Mouse (Mus musculus) frontal cortex, postnatal 25 days (tissue): ENCODE results near the gene Usp49.
"Not testable (repeated sequence)": the region's sequence is repeated elsewhere in the genome, so short reads cannot be mapped to it uniquely, and the experiment has no call there.

Experiments used
- DNase-seq, 2 experiments: peaks; one replicate each; pipeline ENCODE4 v3.0.0; 2022; ENCODE audit warnings: low spot score in 2 of 2

Usp49 gene

GRCm38 (mm10) chr17:47630678-47631065, at the start of gene Usp49:
TSS of gene Usp49 (plus strand) at chr17:47630690.
- no peak for DNase-seq

- no peak for DNase-seq
These were observed 49.5 kb upstream of the Usp49 start for GRCm38 (mm10) chr17:47580962-47581361.

GRCm38 (mm10) chr17:47588517-47588916, 42.0 kb upstream of the Usp49 start:
- no peak for DNase-seq

GRCm38 (mm10) chr17:47591073-47591472, 39.4 kb upstream of the Usp49 start:
- no peak for DNase-seq

GRCm38 (mm10) chr17:47593215-47593853, 37.2 kb upstream of the Usp49 start:
- DNase-seq = peak; percentile 67 to 80

- no peak for DNase-seq
These were observed 36.7 kb upstream of the Usp49 start for GRCm38 (mm10) chr17:47593854-47594182.

- no peak for DNase-seq
These were observed 36.1 kb upstream of the Usp49 start for GRCm38 (mm10) chr17:47594183-47594968.

- DNase-seq = no peak
These were observed 35.6 kb upstream of the Usp49 start for GRCm38 (mm10) chr17:47594969-47595247.

GRCm38 (mm10) chr17:47595248-47596161, 35.0 kb upstream of the Usp49 start:
- no peak for DNase-seq

- no peak for DNase-seq
These were observed 34.2 kb upstream of the Usp49 start for GRCm38 (mm10) chr17:47596162-47596838.

- DNase-seq = no peak
These were observed 33.7 kb upstream of the Usp49 start for GRCm38 (mm10) chr17:47596839-47597164.

- no peak for DNase-seq
These were observed 33.2 kb upstream of the Usp49 start for GRCm38 (mm10) chr17:47597261-47597660.

GRCm38 (mm10) chr17:47597838-47598579, 32.5 kb upstream of the Usp49 start:
- DNase-seq = no peak

- DNase-seq = not testable (repeated sequence)
These were observed 31.7 kb upstream of the Usp49 start for GRCm38 (mm10) chr17:47598580-47599304.

- no peak for DNase-seq
These were observed 30.8 kb upstream of the Usp49 start for GRCm38 (mm10) chr17:47599511-47600297.

GRCm38 (mm10) chr17:47600601-47601388, 29.7 kb upstream of the Usp49 start:
- no peak for DNase-seq

GRCm38 (mm10) chr17:47601389-47601755, 29.1 kb upstream of the Usp49 start:
- no peak for DNase-seq

- DNase-seq = no peak
These were observed 28.2 kb upstream of the Usp49 start for GRCm38 (mm10) chr17:47602289-47602688.

GRCm38 (mm10) chr17:47606220-47606619, 24.3 kb upstream of the Usp49 start:
- DNase-seq = no peak
